Mouse (Mus musculus) liver, embryonic 11.5 days (tissue): Measurements from ENCODE around the gene Lrch1. TPM values are rescaled to one million over a fixed set of nuclear protein-coding genes. Genes with fewer than 3 reads are reported as not detected.

Source experiments
- ATAC-seq: fragments of 200-750 bp; cut with Nextera tagmentation; replicated peaks from 2 replicates; pipeline ENCODE4 v1.8.0; 2017; ENCODE audit warnings: moderate number of reproducible peaks, mild to moderate bottlenecking, moderate TSS enrichment, moderate library complexity; ENCODE audit not compliant: low FRiP score
- DNase-seq: peaks from one replicate; pipeline ENCODE4 v3.0.0-alpha.2; 2017; ENCODE audit warnings: low spot score
- H3K27ac ChIP-seq: fragments of 300-500 bp; sonication (generic); 2 replicates; pipeline ENCODE4 v1.5.1; 2014; ENCODE audit warnings: mild to moderate bottlenecking, low read depth, low read length, control low read depth
- H3K27me3 ChIP-seq: fragments of 300-500 bp; sonication (generic); replicated peaks from 2 replicates; pipeline ENCODE4 v1.6.1; 2014; ENCODE audit warnings: low read length, mixed read lengths; ENCODE audit not compliant: control insufficient read depth, insufficient read depth
- H3K36me3 ChIP-seq: fragments of 300-500 bp; sonication (generic); 2 replicates; pipeline ENCODE4 v1.6.1; 2014; ENCODE audit warnings: mild to moderate bottlenecking, low read length, moderate library complexity, mixed read lengths; ENCODE audit not compliant: control insufficient read depth, insufficient read depth
- H3K4me1 ChIP-seq: fragments of 300-500 bp; sonication (generic); replicated peaks from 2 replicates; pipeline ENCODE4 v1.6.1; 2014; ENCODE audit warnings: low read length, mixed read lengths; ENCODE audit not compliant: control insufficient read depth, insufficient read depth
- H3K4me2 ChIP-seq: fragments of 300-500 bp; sonication (generic); 2 replicates; pipeline ENCODE4 v1.6.1; 2014; ENCODE audit warnings: mild to moderate bottlenecking, control low read depth, moderate library complexity
- H3K4me3 ChIP-seq: fragments of 300-500 bp; sonication (generic); 2 replicates; pipeline ENCODE4 v1.5.1; 2014; ENCODE audit warnings: low read depth, low read length, control low read depth
- H3K9ac ChIP-seq: fragments of 300-500 bp; sonication (generic); 2 replicates; pipeline ENCODE4 v1.6.1; 2014; ENCODE audit warnings: low read depth, low read length, control low read depth
- H3K9me3 ChIP-seq: fragments of 300-500 bp; sonication (generic); 2 replicates; pipeline ENCODE4 v1.6.1; 2016; ENCODE audit warnings: low read length, inconsistent platforms, mixed read lengths; ENCODE audit not compliant: control insufficient read depth
- WGBS: fragments of 180-500 bp; shearing (Covaris S2); extraction: QIAGEN DNeasy Blood & Tissue Kit; methylation state at CpG from one replicate; pipeline ENCODE4 v1.1.7; 2014; 5-methylcytosine and 5-hydroxymethylcytosine counted together
- polyA plus RNA-seq: library from polyadenylated mRNA; unstranded; fragments of >200 nt; fragmentation: Nextera tagmentation; extraction: Ambion mirVana; gene quantifications from 2 replicates; pipeline ENCODE4 v1.2.1, GENCODE M21; 2014

Lrch1 gene
- polyA plus RNA-seq, 1 experiment from 2014 or later: 8.0 TPM

DNA sequence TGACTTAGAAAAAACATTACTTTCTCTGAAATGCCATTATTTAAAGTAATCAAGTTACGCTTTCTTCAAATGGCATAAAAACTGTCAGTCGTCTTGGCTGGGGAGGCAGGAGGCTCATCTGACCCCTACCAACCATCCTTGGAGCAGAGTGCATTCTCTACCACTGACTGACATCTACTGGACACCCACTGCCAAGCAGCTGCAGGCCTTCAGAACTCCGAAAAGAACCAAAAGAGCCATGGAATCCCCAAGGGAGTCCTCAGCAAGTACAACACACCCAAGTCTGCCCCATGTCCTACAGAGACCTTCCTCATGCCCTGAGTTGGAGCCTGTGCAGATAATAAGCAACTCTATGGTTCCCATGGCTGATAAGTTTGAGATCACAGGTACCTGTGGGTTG lies 224.1 kb downstream of the Lrch1 start:
- no peak overlapping the region for H3K27ac ChIP-seq
- ATAC-seq (no peak), DNase-seq (no peak)
- H3K27me3 ChIP-seq: no peaks in the 10 kb centered on the region
- no peaks in the 10 kb centered on the region for H3K4me1 ChIP-seq
- no peak overlapping the region for H3K4me2 ChIP-seq
- H3K9ac ChIP-seq: no peak overlapping the region
- 69% methylated on average over 3 of the region's 3 CpGs for WGBS
- no peaks in the 10 kb centered on the region for H3K9me3 ChIP-seq
- no peaks in the 10 kb centered on the region for H3K36me3 ChIP-seq
- H3K4me3 ChIP-seq: no peak overlapping the region

- H3K9me3 ChIP-seq: no peaks in the 10 kb centered on the region
- H3K27ac ChIP-seq: no peak overlapping the region
- no peaks in the 10 kb centered on the region for H3K27me3 ChIP-seq
- H3K9ac ChIP-seq: no peak overlapping the region
- H3K4me3 ChIP-seq: no peak overlapping the region
- DNase-seq (no peak), ATAC-seq (no peak)
- WGBS: 23% methylated on average over 3 of the region's 3 CpGs
- no peaks in the 10 kb centered on the region for H3K4me1 ChIP-seq
- H3K36me3 ChIP-seq: no peaks in the 10 kb centered on the region
- no peak overlapping the region for H3K4me2 ChIP-seq
Measured at GRCm38 (mm10) chr14:74709054-74709453, 238.6 kb downstream of the Lrch1 start.

Other genes starting within 250 kb of the Lrch1 start
- gene Esd, start 215.6 kb downstream of the Lrch1 start, polyA plus RNA-seq: 327 and 341 TPM in 2 replicates
- gene Rubcnl, start 68.2 kb upstream of the Lrch1 start, polyA plus RNA-seq: 0.26 TPM in 1 of 2 replicates, not detected in the other
- gene Lrrc63, start 183.0 kb upstream of the Lrch1 start, polyA plus RNA-seq: 0.06 TPM in 1 of 2 replicates, not detected in the other
- 44.3 and 50.4 TPM in 2 replicates for gene Lcp1, start 183.2 kb upstream of the Lrch1 start, polyA plus RNA-seq